Comparison of ENCODE assay signal across 8 mouse cellular contexts in genomic region chr1:150392638-150393487, GRCm38 (mm10). TPM values are rescaled to one million over a fixed set of nuclear protein-coding genes. Genes with fewer than 3 reads are reported as not detected.
DNase-seq lines count a peak whose midpoint lies in the region; ATAC-seq lines count a peak whose summit lies in the region.

TSS of gene Tpr (plus strand) at chr1:150392838.
TSS of gene Odr4 (minus strand) at chr1:150393080.

- peak within 1 kb of the TSS; percentile 88 for H3K9ac ChIP-seq in lung, embryonic 16.5 days (ENCODE audit: low read length)

- peak; percentile 92 to 94 for ATAC-seq in hematopoietic stem cell, adult 5-6 weeks (replicated peaks in 1 of 2; ENCODE audit: insufficient read depth in 1 of 2, low FRiP score in 2 of 2, low TSS enrichment in 1 of 2, low read depth in 1 of 2, poor library complexity in 2 of 2, severe bottlenecking in 2 of 2)
- ATAC-seq in lung, embryonic 16.5 days (ENCODE audit: low read depth), result peak; percentile 98

- H3K27me3 ChIP-seq in lung, embryonic 16.5 days (ENCODE audit: control insufficient read depth, insufficient read depth, low read depth, low read length), result no peaks in the 10 kb centered on the region

- H3K9me3 ChIP-seq in lung, embryonic 16.5 days (ENCODE audit: control insufficient read depth, low read length), result no peaks in the 10 kb centered on the region

- H3K27ac ChIP-seq in lung, embryonic 16.5 days (ENCODE audit: low read length), result peak within 1 kb of the TSS; percentile 97

- peaks cover 21% of the 10 kb centered on the region for H3K36me3 ChIP-seq in lung, embryonic 16.5 days (ENCODE audit: control insufficient read depth, insufficient read depth, low read length)

- H3K4me3 ChIP-seq in lung, embryonic 16.5 days (ENCODE audit: low read length), result peak within 1 kb of the TSS; percentile 94

- H3K4me2 ChIP-seq in lung, embryonic 16.5 days (ENCODE audit: low read depth, low read length), result peak within 1 kb of the TSS; percentile 70

- DNase-seq in MEL-GATA-1-ER (ENCODE audit: extremely low read depth, low read depth), result peak; percentile 95
- peak; percentile 100 for DNase-seq in cerebellum, adult 8-10 months
- DNase-seq in forelimb bud, embryonic 11.5 days (ENCODE audit: low read depth, low spot score), result peak; percentile 99
- DNase-seq in layer of hippocampus, adult 9-10 months (ENCODE audit: low spot score), result peak; percentile 99
- DNase-seq in ovary, postnatal 10 days (ENCODE audit: low spot score), result peak; percentile 95
- peak; percentile 97 to 98 for DNase-seq in thymus, postnatal 10 days (ENCODE audit: low spot score in 2 of 2)

- peaks cover 4% of the 10 kb centered on the region; the same call in 1 of the 2 replicates for H3K4me1 ChIP-seq in lung, embryonic 16.5 days (replicated peaks; ENCODE audit: control insufficient read depth, insufficient read depth, low read length)

- under 1% methylated on average over 67 of the region's 76 CpGs for WGBS in lung, embryonic 16.5 days

RNA-seq across cellular contexts. Expression of gene Tpr, which starts in this region (rescaled TPM):
- total RNA-seq in hematopoietic stem cell, adult 5-6 weeks (2017), result 384 and 427 TPM in 2 replicates
- polyA plus RNA-seq in lung, embryonic 16.5 days (2015; fragmentation: Nextera tagmentation; extraction: Ambion mirVana), result 128 and 157 TPM in 2 replicates

RNA-seq across cellular contexts. Expression of gene Odr4, which starts in this region (rescaled TPM):
- total RNA-seq in hematopoietic stem cell, adult 5-6 weeks (2017), result 115 and 123 TPM in 2 replicates
- polyA plus RNA-seq in lung, embryonic 16.5 days (2015; fragmentation: Nextera tagmentation; extraction: Ambion mirVana), result 34.3 and 38.9 TPM in 2 replicates

Comparison
In these comparisons a context has a peak if more than half of its experiments do, and no peak if none do; other contexts are left out.
1. Peak in every context shown above with its lines: DNase-seq, ATAC-seq, H3K4me3 ChIP-seq and H3K27ac ChIP-seq.